Mouse (Mus musculus) retina, adult 2 months (tissue): Measurements from ENCODE around the gene Cd9.
"Not testable (repeated sequence)": the region's sequence is repeated elsewhere in the genome, so short reads cannot be mapped to it uniquely, and the experiment has no call there.

Experiments used
- DNase-seq: peaks from one replicate; pipeline ENCODE4 v3.0.0-alpha.2; 2012; ENCODE audit warnings: low read depth, low spot score

Gene Cd9

DNA sequence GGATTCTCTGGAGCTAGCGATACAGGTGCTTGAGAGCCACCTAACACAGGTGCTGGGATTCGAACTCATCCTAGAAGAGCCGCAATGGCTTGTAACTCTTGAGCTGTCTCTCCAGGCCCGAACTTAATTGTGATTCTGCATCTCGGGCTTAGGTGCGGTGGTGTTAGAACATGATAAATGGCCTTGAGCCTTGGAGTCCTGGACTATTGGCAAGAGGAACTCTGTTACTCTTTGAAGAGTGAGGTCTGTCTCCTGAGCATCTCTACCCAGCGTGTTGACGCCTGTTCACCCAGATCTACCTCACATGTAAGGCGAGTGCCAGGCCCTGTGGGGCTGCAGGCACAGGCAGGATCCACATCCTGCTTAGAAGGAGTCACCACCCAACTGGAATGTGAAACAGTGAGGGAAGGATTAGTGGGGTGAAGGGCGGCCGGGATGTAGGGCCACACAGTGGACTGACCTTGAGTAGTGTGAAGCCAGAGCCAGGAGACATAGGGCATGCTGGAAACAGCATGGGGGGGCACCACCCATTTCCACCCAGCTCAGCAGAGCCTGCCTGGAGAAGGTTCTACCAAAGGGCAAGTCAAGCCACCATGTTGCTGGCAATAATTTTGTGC, 8.7 kb upstream of the Cd9 start:
- no peak for DNase-seq

DNA sequence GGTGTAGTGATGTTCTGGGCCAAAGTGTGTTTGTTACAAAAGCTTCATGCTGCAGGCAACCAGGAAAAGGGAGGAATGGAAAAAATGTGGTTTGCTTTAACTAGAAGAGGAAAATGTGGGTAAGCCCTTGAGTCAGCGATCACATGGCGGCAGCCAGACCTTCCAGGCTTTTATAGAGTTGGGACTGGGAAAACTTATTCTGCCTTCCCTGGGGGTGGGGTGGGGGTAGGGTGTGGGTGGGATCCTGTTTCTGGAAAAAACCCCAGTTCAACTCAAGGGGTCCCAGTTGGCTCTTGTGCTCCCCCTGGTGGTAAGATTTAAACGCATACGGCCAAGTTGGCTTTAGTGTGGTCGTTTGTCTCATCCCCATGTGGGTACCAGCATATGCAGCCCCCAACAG, 3.5 kb upstream of the Cd9 start:
- no peak for DNase-seq

DNA sequence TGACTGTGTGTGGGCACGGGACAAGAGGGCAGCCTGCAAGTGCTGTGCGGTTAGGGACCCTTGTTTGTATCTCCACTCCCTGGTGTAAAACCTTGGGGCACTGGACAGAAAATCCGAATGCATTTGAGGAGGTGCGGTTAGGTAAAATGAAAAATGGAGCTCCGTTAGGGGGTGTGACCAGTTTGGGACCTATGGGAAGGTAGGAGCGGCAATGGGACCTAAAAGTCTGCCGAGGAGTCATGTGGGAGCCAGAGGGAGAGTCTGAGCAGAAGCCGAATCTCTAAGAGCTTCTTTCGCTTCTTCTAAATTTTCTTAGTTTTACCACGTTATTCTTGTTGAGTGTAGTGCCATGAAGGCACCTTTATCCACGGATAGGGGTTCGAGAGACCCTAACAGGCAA, 1.8 kb upstream of the Cd9 start:
- no peak for DNase-seq

DNA sequence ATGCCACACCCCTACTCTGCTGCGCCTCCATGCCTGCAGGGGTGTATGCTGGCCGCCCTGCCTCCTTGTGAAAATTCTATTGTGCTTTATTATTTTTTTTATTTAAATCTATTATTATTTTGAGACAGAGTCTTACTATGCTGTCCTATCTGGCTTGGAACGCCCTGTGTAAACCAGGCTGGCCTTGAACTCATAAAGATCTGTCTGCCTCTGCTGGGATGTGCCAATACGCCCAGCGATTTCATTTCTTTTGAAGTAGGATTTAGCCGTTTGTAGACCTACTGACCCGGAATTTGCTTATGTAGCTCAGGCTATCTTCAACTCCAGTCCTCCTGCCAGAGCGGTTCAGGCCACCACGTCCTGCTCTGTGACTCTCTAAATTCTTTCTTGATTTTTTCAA, 770 bp upstream of the Cd9 start:
- DNase-seq, result no peak

DNA sequence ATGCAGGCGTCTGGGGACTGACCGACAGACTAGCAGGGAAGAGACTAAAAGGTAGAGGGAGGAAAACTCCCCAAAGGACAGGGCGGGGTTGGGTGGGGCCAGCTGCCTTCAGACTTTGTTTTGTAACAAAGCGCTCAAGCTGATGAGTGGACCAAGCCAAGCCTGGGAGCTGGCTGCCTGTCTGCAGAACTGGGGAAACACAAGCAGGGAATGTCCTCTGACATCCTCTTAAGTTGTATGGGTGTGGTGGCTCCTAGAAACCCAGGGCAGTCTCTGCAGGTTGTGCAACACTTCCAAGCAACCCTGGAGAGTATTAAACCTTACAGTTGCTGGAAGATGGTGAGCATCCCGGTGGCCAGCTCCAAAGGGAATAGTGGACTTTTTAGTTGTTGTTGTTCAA, 1.4 kb downstream of the Cd9 start:
- DNase-seq, result no peak

DNA sequence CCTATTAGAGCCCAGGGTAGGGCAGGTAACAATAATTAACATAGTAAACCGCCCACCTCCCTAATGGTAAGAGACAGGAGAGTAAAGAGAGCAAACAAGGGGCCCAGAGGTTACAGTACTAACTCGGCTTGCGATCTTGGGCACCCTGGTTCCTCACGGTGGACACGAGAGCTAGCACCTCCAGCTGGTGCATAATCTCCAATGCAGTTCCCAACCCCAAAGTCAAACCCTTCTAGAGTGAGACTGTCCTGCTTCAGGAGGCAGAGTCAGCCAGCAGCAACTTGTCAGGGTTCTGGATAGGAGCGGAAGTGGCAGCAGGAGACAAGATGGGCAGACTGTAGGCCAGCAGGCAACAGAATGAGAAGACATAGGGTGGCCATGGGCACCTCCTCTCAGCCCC, 1.9 kb downstream of the Cd9 start:
- DNase-seq, result no peak

DNA sequence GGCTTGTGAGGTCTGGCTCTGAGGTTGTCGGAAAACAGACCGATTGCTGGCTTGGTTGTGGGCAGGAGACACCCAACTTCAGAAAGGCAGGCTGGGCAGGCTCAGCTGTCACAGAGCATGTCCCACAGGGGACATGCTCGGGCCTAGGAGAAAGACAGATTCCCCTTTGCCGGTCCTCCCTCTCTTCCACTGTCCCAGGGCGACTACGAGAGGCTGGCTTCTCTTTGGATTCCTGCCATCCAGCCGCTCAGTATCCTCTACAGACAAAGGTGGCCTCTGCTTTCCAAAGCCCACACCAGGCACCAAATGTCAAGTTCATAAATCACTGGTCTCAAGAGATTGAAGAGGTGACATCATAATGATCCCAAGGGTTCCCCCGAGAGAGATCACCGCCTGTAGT, 2.6 kb downstream of the Cd9 start:
- DNase-seq, result no peak

DNA sequence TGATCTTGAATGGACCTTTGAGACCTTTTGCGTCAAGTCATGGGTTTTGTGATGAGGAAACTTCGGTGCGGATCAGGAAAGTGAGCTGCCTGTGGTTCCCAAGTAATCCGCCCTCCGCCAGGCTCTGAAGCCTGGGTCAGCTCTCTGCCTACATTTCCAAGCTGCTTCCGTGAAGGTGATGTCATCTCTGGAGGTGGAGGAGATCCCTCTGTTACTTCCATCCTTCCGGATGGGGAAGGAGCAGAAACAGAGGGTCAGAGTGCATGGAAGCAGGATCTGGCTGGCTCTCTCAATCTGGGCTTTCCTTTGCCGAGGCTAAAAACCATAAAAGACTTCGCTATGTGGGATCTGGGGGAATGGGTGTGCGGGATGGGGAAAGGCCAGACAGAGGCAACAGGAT, 3.2 kb downstream of the Cd9 start:
- DNase-seq, result no peak

DNA sequence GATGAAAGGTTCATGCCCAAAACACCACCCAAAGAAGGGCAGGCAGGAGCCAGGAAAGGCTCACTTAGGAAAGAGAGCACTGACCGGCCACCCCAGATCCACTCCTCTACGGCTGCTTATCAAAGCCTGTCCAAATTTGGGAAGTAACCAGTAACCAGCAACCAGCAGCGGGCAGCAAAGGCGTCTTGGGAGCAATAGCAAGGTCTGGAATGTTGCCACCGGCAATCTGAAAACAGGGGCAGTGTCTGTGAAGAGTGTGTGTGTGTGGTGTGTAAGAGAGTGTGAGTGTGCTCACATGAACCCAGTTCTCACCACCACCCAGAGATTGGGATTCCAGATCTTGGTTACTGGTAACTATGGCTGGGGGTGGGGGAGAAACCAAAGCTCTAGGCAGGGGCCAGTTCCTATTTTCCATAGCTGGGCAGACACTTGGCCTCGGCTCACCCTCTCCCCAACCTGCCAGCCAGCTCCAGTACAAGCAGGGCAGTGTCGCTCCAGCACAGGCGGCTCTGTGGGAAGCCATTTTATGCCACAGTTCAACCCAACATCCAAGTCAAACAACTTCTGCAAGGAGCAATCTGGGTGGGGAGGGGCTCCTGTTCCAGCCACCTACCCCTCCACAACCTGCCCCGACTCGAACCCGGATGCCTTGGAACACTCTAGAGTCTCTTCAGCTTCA, 4.6 kb downstream of the Cd9 start:
- no peak for DNase-seq

DNA sequence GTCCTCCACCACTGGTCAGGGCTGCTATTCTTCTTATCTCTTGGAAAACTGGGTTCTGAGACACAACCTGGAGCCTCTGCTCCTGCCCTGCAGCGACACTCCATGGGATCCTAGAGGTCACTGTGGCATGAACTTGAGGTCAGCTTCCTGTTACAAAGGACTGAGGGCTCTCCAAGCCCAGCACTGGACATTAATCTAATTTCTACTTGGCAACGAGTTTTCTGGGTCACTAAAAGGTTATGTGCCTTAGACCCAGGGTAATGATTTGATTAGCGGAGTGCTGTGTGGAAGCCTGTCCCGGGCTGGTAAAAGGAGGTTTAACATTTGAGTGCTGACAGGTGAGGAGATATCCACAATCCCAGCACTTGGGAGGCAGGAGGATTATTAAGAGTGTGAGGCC, 9.0 kb downstream of the Cd9 start:
- no peak for DNase-seq

DNA sequence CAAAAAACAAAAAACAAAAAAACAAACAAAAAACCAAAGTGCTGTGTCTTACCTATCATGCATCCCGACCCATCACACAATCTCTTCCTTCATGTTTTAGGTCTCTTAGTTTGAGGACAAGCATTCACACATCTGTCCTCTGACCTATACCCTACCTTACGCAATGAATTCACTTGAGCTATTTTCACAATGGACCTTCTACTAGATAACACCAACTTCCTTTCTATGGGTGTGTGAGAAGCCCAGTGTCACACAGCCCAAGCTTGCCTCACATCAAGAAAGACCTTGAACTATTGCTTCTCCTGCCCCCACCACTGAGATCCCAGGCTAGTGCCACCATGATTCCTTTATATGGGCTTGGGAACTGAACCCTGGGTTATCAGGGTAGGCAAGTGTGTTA, 9.9 kb downstream of the Cd9 start:
- DNase-seq, result no peak

DNA sequence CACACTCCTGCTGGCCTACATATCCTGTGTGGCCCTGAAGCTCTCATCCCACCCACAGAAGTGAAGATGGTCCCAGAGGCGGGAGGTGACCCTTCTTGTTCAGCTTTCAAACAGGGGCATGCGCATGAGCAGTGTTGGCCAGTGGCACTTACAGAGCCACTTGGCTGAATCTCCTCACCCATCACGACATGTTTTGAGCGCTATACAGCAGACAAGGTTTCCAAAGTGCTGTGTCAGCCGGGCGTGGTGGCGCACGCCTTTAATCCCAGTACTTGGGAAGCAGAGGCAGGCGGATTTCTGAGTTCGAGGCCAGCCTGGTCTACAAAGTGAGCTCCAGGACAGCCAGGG, 10.3 kb downstream of the Cd9 start:
- DNase-seq, result not testable (repeated sequence)

DNA sequence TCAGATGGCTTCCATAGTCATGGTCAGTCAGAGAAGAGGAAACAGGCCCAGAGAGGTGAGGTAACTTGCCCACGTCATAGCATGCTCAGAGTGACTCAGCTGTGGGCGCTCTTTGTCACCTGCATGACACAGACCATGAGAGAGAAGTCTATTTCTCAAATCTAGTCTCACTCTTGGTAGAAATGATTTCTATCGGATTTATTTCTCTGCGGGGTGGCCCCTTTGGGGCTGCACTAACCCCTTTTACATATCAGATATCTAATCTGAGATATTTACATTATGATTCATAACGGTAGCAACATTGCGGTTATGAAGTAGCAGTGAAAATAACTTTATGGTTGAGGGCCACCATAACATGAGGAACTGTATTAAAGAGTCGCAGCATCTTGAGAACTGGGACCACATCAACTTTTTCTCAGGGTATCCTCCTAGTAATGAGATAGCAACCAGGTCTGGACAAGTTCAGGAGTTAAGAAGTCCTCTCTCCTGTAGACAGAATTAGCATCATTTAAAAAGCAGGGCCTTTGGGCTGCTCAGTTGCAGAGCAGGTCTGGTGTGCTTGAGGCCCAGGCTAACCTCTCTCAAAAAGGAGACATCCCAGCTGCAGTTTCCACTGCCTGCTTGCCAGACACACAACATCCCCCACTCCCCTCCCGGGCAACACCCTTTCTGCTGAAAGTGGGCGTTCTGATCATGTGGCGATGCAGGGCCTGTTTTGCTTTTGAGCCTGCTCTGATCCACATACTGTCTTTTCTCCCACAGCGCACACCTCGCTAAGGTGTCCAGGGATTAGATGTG, 10.9 kb downstream of the Cd9 start:
- no peak for DNase-seq

DNA sequence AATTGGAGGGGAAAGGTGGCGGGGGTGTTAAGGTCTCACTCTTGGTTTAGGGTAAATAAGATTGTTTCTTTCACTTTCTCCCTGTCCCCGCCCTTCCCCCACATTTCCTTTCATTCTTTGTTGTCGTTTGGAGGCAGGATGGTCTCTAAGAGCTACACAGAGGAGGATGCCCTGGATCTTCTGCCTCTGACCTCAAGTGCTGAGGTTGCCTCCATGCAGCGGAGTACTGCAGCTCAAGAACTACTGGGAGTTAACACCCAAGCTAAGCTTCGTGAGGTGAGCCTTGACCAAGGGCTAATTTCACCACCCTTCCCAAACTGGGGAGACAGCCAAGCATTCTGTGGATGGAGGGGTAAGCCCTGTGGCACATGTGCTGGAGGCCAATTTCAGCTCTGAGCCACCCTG, 12.2 kb downstream of the Cd9 start:
- DNase-seq, result no peak

DNA sequence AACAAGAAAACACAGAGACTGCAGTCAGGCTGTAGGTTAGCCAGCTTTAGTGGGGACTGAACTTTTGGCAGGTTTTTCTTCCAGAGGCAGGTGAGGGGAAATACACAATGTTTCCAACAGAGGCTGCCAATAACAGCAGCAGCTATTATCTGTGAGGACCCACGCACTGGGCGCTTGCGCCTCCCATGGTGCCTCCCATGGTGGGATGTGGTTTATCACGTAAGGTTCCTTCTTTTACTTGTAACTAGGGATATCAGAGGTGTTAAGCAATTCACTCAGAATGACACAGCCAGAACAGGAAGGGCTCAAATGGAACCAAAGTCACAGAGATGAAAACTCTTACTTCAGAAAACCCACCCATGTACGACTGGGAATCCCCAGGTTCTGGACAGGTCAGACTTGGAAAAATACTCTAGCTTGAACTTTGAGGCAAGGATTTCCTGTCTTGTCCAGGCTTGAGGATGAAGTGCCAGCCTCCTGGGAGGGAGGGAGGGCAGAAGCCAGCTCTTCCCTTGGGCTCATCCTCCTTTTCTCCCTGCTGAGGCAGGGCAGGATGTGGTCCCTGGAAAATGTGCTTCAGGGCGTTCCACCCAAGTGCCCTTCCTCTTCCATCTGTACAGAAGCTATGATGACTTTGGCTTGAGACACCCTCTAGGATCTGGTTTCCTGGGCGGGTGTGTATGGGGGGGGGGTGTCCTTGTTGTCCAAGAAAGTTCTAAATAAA, 12.8 kb downstream of the Cd9 start:
- DNase-seq, result no peak

DNA sequence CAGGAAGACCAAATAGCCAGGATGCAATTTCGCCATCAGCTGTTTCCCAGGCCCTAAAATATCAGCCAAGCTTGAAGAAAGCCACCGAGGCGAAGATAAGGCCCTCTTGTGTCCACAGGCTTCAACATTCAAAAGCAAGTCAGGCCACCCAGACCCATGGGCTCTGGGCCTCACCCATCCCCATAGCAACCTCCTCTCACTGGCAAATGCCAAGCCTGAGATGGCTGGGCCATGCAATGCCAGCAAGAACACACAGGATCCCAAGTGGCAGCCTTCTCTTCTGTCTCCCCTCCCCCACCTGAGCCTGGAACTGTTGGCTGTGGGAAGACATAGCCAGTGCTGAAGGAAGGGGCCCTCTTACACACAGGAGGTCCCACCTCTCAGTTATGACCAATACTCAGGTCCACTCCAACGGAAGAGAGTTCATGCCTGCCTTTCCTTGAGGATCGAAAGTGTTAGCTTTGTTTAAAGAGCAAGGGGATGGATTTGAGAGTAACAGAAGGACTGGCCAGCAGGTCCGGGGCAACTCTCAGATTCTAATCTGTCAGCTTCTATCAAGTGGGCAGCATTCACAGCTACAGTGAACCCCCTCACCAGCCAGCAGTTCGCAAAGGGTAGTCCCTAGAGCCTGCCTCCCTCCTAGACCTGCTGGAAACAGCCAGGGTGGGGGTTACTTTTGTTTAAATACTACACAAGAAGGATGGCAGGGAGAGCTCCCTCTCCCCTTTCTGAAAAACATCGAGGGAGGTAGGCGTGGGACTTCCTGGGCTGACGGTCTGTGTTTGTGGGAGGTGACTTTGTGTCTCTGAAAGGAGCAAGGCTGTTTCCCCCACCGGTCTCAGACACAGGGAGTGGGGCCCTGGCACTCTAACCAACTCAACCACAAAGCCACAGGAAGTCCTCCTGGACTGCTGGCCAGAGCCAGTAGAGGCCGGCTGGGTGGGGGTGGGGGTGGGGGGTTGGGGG, 13.9 kb downstream of the Cd9 start:
- DNase-seq, result no peak

DNA sequence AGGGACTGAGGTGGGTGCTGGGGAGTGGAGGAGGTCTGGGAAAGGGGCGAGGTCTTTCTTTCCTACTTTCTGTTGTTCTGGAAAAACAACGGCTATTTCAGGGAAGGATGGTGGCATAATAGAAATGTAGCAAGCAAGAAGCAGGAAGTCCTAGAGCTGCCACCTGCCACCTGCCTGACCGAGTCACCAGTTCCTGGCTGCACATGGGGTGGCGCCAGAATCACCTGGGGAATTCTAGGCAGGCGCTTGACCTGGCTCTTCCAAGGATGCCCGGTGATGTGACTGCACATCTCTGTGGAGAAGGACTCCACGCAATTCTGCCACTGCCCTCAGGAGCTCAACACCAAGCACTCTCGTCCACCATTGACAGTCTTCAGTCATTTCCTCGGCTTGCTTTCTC, 15.2 kb downstream of the Cd9 start:
- DNase-seq, result no peak

DNA sequence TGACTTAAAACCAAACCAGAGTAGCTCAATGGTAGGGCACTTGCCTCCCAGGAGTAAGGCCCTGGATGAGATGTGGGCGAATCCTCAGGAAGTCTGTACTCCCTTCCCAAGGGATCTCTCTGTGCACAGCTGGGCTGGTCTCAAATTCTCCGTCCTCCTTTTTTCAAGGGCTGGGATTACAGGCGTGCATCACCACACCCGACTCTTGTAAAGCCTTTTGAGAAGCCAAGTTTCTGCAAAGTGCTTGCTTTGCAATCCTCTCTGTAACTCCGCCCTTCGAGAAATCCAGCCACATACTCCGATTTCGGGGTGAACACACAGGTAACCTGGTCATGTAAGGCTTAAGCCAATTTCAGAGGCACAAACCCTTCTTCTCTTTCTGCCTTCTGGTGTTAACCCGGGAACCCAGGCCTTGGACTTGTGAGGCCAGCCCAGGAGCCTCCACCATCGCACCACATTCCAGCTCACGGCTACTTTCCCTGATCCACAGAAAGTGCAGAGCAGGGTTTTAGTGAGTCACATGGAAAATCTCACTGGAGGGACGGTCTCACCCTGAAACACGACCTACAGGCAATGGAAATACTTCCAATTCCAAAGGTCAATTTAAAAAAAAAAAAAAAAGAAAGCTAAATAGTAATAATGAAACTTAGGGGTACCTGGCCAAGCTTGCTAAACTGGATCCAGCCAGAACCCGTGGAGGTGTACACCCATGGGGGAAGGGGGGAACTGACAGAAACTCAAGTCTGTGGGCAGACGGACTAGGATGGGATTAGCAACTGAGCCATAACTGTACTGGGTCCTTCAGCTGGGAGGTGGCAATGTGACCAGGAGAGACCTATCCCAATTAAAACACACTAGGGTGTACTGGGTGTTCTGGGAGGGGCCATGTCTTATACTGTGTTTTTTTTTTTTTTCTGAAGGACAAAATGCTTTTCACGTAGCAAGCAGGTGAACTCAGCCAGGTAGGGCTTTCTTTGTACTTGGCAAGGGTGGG, 16.2 kb downstream of the Cd9 start:
- DNase-seq, result no peak

DNA sequence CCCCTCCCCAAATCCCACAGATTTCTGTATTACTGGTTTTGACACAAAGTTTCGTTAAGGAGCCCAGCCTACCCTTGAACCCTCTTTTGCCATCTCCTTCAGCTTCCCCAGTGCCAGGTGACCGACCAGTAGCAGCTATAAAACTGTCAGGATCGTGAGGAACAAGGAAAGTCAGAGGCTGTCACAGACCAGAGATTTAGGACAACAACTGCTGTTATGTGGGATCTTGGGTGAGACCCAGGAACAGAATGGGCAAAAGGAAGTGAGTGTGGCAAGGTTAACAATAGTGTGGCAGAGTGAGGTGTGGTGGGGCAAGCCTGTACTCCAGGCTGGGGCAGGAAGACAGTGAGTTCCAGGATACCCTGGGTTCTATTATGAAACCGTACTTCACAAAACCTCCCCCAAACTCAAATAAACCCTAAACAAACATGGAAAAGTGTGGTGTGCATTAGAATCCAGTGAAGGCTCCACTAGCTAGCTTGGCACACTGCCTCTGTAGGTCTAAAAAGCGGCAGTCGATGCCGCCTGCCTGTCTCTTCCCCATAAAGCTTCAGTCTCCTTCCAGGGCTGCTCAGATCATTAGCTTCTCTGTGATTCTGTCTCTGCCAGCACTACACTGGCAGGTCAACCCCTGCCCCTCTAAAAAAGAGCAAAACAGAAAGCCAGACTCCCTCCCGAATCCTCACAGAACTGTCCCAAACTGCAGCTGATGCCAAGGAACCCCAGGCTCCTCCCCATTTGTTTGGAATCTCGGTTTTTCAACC, 17.6 kb downstream of the Cd9 start:
- DNase-seq, result no peak
